Mouse (Mus musculus): ENCODE results near the gene Krtap6-1. TPM values are rescaled to one million over a fixed set of nuclear protein-coding genes. Genes with fewer than 3 reads are reported as not detected.

Krtap6-1 gene
- not detected for polyA plus RNA-seq (2017; shearing (Covaris generic))

DNA sequence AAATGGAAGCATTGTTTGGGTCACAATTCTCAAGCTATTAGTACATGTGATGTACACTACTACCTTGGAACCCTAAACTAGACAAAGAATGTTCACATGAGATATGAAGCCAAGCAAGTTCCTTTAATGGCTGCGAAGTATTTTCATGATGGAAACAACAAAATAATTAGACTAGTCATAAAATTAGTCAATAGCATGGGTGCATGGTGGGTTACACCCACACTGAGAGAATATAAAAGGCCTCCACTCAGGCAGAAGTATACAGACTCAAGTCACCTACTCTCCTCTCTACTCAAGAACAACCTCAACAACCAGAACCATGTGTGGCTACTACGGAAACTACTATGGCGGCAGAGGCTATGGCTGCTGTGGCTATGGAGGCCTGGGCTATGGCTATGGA is at the start of gene Krtap6-1:
Gene Krtap6-1, plus strand, starts transcription at position 301 of the 400 bp plus-strand sequence.

DNA sequence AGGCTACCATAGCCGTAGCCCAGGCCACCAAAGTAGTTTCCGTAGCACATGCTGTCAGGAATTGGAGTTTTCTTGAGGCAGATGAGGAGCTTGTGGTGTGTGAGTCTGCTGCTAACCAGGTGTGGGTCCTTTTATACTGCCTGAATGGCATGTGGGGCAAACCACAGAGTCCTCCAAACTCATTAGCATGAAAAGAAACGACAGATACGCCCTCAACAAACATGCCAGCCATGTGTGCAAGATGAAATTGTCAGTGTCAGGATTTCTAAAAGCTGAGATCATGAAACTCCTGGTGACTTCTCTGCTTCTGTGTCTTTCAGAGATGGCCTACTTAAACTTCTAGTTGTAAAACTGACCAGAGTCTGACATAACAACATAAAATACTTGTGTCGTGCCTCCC is 20.8 kb upstream of the Krtap6-1 start, which contains the start of gene Krtap22-2:
Gene Krtap22-2, minus strand, starts transcription at position 101 of the 400 bp plus-strand sequence.

DNA sequence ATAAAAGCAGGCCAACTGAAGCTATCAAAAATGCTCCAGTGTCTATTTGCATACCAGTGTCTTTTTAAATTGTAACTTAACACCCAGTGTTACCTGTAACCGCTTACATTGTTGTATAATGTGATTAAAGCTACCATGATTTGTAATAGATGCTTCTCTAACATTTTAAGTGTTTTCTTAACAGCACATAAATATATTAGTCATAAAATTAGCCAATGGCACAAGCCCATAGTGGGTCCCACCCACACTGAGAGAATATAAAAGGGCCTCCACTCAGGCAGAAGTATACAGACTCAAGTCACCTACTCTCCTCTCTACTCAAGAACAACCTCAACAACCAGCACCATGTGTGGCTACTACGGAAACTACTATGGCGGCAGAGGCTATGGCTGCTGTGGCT is 16.5 kb upstream of the Krtap6-1 start, which contains the start of gene Gm10229:
Gene Gm10229, plus strand, starts transcription at position 301 of the 400 bp plus-strand sequence.

DNA sequence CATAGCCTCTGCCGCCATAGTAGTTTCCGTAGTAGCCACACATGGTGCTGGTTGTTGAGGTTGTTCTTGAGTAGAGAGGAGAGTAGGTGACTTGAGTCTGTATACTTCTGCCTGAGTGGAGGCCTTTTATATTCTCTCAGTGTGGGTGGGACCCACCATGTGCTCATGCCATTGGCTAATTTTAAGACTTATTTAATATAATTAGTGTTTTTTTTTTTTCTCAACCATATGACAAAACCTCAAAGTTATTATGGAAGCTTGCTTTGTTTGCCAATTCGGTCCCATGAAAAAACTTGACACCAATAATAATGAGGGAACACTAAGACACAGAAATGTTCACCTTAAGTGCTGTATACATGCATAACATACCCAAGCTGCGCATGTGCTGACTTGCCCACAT is 9.9 kb downstream of the Krtap6-1 start, which contains the start of gene Gm10228:
Gene Gm10228, minus strand, starts transcription at position 101 of the 400 bp plus-strand sequence.

DNA sequence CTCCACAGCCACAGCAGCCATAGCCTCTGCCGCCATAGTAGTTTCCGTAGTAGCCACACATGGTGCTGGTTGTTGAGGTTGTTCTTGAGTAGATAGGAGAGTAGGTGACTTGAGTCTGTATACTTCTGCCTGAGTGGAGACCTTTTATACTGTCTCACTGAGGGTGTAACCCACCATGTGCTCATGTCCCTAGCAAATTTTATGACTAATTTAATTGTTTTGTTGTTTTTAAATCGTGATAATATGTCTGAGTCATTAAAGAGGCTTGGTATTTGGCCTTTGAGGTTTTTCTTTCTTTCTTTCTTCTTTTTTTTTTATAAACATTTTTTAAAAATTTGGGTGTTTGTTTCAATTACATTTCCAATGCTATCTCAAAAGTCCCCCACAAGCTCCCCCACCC is 16.3 kb downstream of the Krtap6-1 start, which contains the start of gene Krtap6-5:
Gene Krtap6-5, minus strand, starts transcription at position 101 of the 400 bp plus-strand sequence.

DNA sequence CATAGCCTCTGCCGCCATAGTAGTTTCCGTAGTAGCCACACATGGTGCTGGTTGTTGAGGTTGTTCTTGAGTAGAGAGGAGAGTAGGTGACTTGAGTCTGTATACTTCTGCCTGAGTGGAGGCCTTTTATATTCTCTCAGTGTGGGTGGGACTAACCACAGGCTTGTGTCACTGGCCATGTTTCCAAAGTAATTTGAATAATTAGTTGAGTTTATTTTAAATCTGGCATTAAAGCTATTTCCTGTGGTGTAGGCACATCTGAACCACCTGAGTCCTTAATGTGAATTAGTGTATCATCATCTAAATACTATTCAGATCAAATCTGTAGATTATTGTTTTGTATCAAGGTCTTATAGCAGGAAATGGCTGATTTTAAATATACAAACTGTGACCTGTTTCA is 32.4 kb downstream of the Krtap6-1 start, which contains the start of gene 1110025L11Rik:
Gene 1110025L11Rik, minus strand, starts transcription at position 101 of the 400 bp plus-strand sequence.

Other genes with a start within 250 kb of the Krtap6-1 start
- gene Gm20741, start 219.5 kb upstream of the Krtap6-1 start, polyA plus RNA-seq (2017; shearing (Covaris generic)): not detected
- gene Krtap15, start 211.5 kb upstream of the Krtap6-1 start, polyA plus RNA-seq (2017; shearing (Covaris generic)): not detected
- not detected for gene Krtap14, start 205.6 kb upstream of the Krtap6-1 start, polyA plus RNA-seq (2017; shearing (Covaris generic))
- gene Krtap19-1, start 162.3 kb upstream of the Krtap6-1 start, polyA plus RNA-seq (2017; shearing (Covaris generic)): not detected
- not detected for gene Krtap19-2, start 157.4 kb upstream of the Krtap6-1 start, polyA plus RNA-seq (2017; shearing (Covaris generic))
- not detected for gene Krtap19-3, start 153.7 kb upstream of the Krtap6-1 start, polyA plus RNA-seq (2017; shearing (Covaris generic))
- not detected for gene Krtap19-4, start 146.6 kb upstream of the Krtap6-1 start, polyA plus RNA-seq (2017; shearing (Covaris generic))
- gene Krtap19-5, start 135.2 kb upstream of the Krtap6-1 start, polyA plus RNA-seq (2017; shearing (Covaris generic)): not detected
- gene Krtap19-9b, start 99.4 kb upstream of the Krtap6-1 start, polyA plus RNA-seq (2017; shearing (Covaris generic)): not detected
- not detected for gene Krtap16-3, start 68.8 kb upstream of the Krtap6-1 start, polyA plus RNA-seq (2017; shearing (Covaris generic))
- gene Krtap22-2, start 20.9 kb upstream of the Krtap6-1 start, polyA plus RNA-seq (2017; shearing (Covaris generic)): not detected
- gene Gm10229, start 16.4 kb upstream of the Krtap6-1 start, polyA plus RNA-seq (2017; shearing (Covaris generic)): not detected
- not detected for gene Gm10228, start 9.8 kb downstream of the Krtap6-1 start, polyA plus RNA-seq (2017; shearing (Covaris generic))
- not detected for gene Krtap6-5, start 16.2 kb downstream of the Krtap6-1 start, polyA plus RNA-seq (2017; shearing (Covaris generic))
- gene 1110025L11Rik, start 32.3 kb downstream of the Krtap6-1 start, polyA plus RNA-seq (2017; shearing (Covaris generic)): not detected
- gene Krtap6-3, start 52.3 kb downstream of the Krtap6-1 start, polyA plus RNA-seq (2017; shearing (Covaris generic)): not detected
- gene Gm6358, start 109.2 kb downstream of the Krtap6-1 start, polyA plus RNA-seq (2017; shearing (Covaris generic)): not detected
- not detected for gene Gm10061, start 119.4 kb downstream of the Krtap6-1 start, polyA plus RNA-seq (2017; shearing (Covaris generic))
- not detected for gene Gm9789, start 126.3 kb downstream of the Krtap6-1 start, polyA plus RNA-seq (2017; shearing (Covaris generic))
- gene Gm7735, start 137.8 kb downstream of the Krtap6-1 start, polyA plus RNA-seq (2017; shearing (Covaris generic)): not detected
- gene 1110057P08Rik, start 143.0 kb downstream of the Krtap6-1 start, polyA plus RNA-seq (2017; shearing (Covaris generic)): not detected
- gene Krtap20-2, start 174.2 kb downstream of the Krtap6-1 start, polyA plus RNA-seq (2017; shearing (Covaris generic)): not detected

All from effector memory CD4-positive, alpha-beta T cell, adult 7 months (primary cell).